2 mouse cellular contexts compared by ENCODE assay signal in genomic region chr10:79909092-79909922, GRCm38 (mm10).
TF ChIP-seq lines count a peak whose summit lies in the region.

No protein-coding gene starts in this region.

TF ChIP-seq in CH12.LX, 34 proteins besides CTCF, POLR2A, EP300 and RAD21 (continued from another document):
- TF ChIP-seq TBP (conservative IDR thresholded peaks at IDR 0.05; ENCODE audit: low read depth, low read length) (peak; percentile 99), POLR2AphosphoS2 (IDR thresholded peaks at IDR 0.05; ENCODE audit: low read depth, low read length) (no peak), BHLHE40 (IDR thresholded peaks at IDR 0.05; ENCODE audit: low read depth, low read length) (peak; percentile 50; the same call in 1 of the 2 replicates), NRF1 (IDR thresholded peaks at IDR 0.05; ENCODE audit: low read depth, low read length) (peak; percentile 68), MAFK (IDR thresholded peaks at IDR 0.05; ENCODE audit: insufficient replicate concordance, low read length) (peak; percentile 94), MAZ (IDR thresholded peaks at IDR 0.05; ENCODE audit: low read depth, low read length) (no peak), ELF1 (IDR thresholded peaks at IDR 0.05; ENCODE audit: low read depth, low read length) (peak; percentile 90)

TF ChIP-seq in myocyte, 11 proteins besides CTCF, POLR2A, EP300 and RAD21:
- no peak for TF ChIP-seq MYOD1 (IDR thresholded peaks at IDR 0.05; ENCODE audit: control insufficient read depth in 1 of 3, insufficient read length in 2 of 3, low read depth in 2 of 3)
- peak; percentile 24 for TF ChIP-seq POLR2AphosphoS2 (IDR thresholded peaks at IDR 0.05; ENCODE audit: insufficient read length, low read depth)
- TF ChIP-seq REST (IDR thresholded peaks at IDR 0.05; ENCODE audit: insufficient read depth, insufficient read length): no peak
- no peak for TF ChIP-seq E2F4 (IDR thresholded peaks at IDR 0.05; ENCODE audit: insufficient read depth)
